Mouse (Mus musculus) naive thymus-derived CD4-positive, alpha-beta T cell, adult 2 months (primary cell): ENCODE measurements around the gene Mfsd4b3.
"Not testable (repeated sequence)": the region's sequence is repeated elsewhere in the genome, so short reads cannot be mapped to it uniquely, and the experiment has no call there.

Experiments
- DNase-seq: peaks from one replicate; pipeline ENCODE4 v3.0.0-alpha.2; 2011; ENCODE audit warnings: low read depth

The Mfsd4b3 gene

GRCm38 (mm10) chr10:39924556-39924955 is 35.4 kb downstream of the Mfsd4b3 start:
- not testable (repeated sequence) for DNase-seq

GRCm38 (mm10) chr10:39912616-39913015 is 47.3 kb downstream of the Mfsd4b3 start:
- no peak for DNase-seq

DNA sequence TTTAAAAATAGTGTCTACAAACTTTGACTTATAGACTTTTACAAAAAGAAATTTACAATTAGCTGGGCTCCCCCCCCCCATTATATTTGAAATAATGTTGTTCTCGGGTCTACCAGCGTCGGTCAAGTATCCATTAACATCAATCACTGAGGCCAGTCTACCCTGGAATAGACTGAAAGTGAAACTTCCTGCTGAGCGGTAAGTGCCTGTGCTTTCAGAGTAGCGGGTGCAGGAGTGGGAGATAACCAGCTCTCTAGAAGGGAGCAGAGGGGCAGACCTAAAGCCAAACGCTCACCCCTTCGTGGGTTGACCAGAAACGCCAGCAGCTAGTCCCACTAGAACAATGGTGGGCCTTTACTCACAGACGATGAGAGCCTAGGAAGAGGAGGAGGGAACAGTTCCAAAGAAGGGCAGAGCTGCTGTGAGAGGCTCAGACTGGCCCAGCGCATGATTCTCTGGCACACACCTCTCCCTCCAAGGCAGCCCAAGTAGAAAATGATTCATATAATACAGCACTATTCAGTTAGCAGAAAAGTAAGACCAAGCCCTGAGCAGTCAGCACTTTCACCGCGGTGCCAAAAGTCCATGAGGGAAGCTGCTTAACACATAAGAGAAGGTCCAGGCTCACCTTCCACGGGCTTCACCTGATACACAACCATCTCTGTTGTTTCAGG is 51.0 kb downstream of the Mfsd4b3 start:
- DNase-seq, result peak; percentile 22

DNA sequence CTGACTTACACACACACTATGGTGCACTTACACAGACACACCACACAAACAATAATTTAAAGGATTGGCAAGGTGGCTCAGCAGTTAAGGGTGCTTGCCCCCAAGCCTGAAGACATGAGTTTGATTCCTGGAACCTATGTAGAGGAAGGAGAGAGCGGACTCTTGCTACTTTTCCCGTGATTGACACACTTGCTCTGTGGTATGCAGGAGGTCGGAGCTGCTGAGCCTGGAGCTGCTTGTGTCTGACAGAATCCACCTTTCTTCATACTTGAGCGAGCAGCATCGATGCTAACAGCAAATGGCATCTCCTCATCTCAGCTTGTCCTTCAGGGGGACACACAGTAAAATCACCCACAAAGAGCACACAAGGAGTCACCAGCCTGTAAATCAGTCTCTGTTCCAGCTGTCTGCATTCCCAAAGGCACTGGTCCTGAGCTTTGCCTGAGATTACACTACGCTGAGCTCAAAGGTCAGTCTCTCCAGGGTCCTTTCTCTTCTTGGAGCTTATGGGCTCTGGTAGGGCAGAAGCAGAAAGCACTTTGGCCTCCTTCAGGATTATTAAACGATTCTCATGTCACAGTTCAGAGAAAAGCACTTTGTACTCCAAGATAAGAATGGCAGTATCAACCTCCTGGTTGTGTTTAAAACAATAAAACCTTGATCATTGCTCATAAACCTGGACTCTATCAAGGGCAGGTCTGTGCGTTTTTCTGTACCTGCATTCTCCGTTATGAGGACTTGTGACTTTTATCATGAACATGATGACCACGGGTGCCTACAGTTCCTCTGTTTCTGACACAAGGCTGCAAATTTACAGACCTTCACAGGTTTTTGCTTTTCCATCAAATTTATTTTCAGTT is 52.9 kb downstream of the Mfsd4b3 start:
- no peak for DNase-seq

- no peak for DNase-seq
Measured at GRCm38 (mm10) chr10:39904191-39904590, 55.8 kb downstream of the Mfsd4b3 start.

DNA sequence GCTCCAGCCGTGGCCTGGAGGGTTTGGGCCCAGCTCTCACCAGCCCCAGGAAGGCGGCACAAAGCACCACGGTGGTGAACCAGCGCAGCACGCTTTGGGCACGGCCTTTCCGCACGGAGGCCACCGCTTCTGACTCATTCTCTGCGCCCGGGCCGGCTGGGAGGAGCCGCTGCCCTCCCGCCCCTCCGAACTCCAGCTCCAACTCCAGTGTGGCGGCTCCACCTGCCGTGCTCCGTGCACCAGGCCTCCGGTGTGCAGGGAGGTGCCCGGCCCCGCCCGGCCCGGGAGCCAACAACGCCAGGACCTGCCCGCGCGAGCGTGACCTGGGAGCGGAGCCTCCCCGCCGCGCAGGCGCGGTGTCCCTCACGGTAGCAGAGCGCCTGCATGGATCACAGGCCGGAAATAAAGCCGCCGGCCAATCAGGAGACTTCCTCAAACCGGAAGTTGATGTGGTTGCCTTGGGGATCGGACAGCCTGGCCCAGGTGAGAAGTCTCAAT is 61.0 kb downstream of the Mfsd4b3 start, which contains the start of gene Mfsd4b4:
Gene Mfsd4b4 (minus strand): TSS at position 365 of the 498 bp plus-strand sequence.
- DNase-seq, result peak; percentile 85
